Mouse (Mus musculus): Measurements from ENCODE around the gene Git1.

DNA sequence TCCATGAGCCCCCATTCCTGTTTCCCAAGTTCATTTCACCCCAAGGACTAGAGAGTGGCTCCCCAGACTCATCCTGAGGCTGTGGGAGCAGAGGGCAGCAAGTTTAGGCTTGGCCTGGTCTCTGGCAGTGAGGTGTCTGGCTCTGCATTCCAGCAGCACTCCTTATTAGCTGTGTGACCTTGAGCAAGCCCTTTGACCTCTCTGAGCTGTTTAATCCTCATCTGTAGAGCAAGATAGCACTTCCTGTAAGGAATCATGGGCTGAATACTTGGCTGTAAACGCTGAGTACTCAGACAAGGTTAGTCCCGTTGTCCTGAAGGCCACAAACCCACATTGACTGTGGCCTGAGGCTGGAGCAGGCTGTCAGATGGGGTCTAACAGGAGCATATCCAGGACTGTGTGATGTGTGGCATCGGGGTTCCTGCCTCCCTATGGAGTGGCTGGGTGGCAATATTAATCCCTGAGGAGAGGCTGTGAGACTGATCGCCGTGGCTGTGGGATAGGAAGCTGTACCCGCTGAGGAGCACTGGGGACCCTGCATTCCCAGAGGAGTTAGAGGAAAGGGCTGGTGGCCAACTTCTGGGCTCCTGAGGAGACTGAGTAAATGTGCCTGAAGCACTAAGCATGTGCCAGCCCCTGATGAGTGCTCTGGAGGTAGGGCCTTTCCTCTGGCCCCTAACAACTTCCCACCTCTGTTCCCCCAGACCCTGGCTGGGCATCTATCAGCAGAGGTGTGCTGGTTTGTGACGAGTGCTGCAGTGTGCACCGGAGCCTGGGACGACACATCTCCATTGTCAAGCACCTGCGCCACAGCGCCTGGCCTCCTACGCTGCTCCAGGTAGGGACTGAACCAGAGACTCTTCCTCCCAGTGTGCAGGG lies 5.1 kb downstream of the Git1 start:
- no peak for TF ChIP-seq POLR2A (IDR thresholded peaks at IDR 0.05; ENCODE audit: low read depth, low read length)
- no peak for TF ChIP-seq CTCF (IDR thresholded peaks at IDR 0.05; ENCODE audit: extremely low read depth, insufficient read depth, insufficient read length, insufficient replicate concordance)
